8 mouse cellular contexts compared by ENCODE assay signal in genomic region chr7:27164112-27164947, GRCm38 (mm10). TPM values are rescaled to one million over a fixed set of nuclear protein-coding genes. Genes with fewer than 3 reads are reported as not detected.
DNase-seq lines count a peak whose midpoint lies in the region; ATAC-seq and TF ChIP-seq lines count a peak whose summit lies in the region.

No protein-coding gene starts in this region.

- H3K9ac ChIP-seq in ES-Bruce4 (ENCODE audit: low read depth, poor library complexity, severe bottlenecking): peak overlapping the region; percentile 82
- H3K9ac ChIP-seq in embryonic facial prominence, embryonic 15.5 days: peak overlapping the region; percentile 43; the same call in 1 of the 2 replicates
- peak overlapping the region; percentile 31; the same call in 1 of the 2 replicates for H3K9ac ChIP-seq in kidney, embryonic 14.5 days (ENCODE audit: low read depth, low read length)
- H3K9ac ChIP-seq in neural tube, embryonic 13.5 days: peak overlapping the region; percentile 91

- ATAC-seq in embryonic facial prominence, embryonic 15.5 days (ENCODE audit: insufficient number of reproducible peaks, low FRiP score, low TSS enrichment, low read depth): no peak
- ATAC-seq in kidney, embryonic 14.5 days (ENCODE audit: low FRiP score, low TSS enrichment): no peak
- no peak for ATAC-seq in neural tube, embryonic 13.5 days (ENCODE audit: low read depth)
- ATAC-seq in erythroblast, adult 5-6 weeks (replicated peaks; ENCODE audit: low FRiP score, poor library complexity, severe bottlenecking): no peak

- DNase-seq in adrenal gland, adult (ENCODE audit: inconsistent age in 2 of 2, low spot score in 1 of 2): peak; percentile 80 to 89
- DNase-seq in adrenal gland, postnatal 4 days (ENCODE audit: low spot score in 2 of 2): no peak
- no peak for DNase-seq in frontal cortex, postnatal 10 days (ENCODE audit: low spot score in 2 of 2)

- peak overlapping the region; percentile 97 for H3K4me3 ChIP-seq in ES-Bruce4 (ENCODE audit: low read depth, low read length)
- peak overlapping the region; percentile 60 for H3K4me3 ChIP-seq in embryonic facial prominence, embryonic 15.5 days (replicated peaks)
- peak overlapping the region; percentile 2; the same call in 1 of the 2 replicates for H3K4me3 ChIP-seq in kidney, embryonic 14.5 days (ENCODE audit: low read length)
- H3K4me3 ChIP-seq in neural tube, embryonic 13.5 days: peak overlapping the region; percentile 73

- TF ChIP-seq EP300 in ES-Bruce4 (IDR thresholded peaks at IDR 0.05; ENCODE audit: insufficient read depth, low read depth, low read length): no peak

- no peak for TF ChIP-seq POLR2A in ES-Bruce4 (IDR thresholded peaks at IDR 0.05; ENCODE audit: insufficient read depth, low read length)

- H3K27me3 ChIP-seq in ES-Bruce4 (ENCODE audit: control insufficient read depth, insufficient read depth, low read length, poor library complexity, severe bottlenecking): no peaks in the 10 kb centered on the region
- no peaks in the 10 kb centered on the region for H3K27me3 ChIP-seq in embryonic facial prominence, embryonic 15.5 days
- no peaks in the 10 kb centered on the region for H3K27me3 ChIP-seq in kidney, embryonic 14.5 days (ENCODE audit: control insufficient read depth, insufficient read depth, low read length)
- H3K27me3 ChIP-seq in neural tube, embryonic 13.5 days: no peaks in the 10 kb centered on the region

- WGBS in embryonic facial prominence, embryonic 15.5 days: 83% methylated on average over 33 of the region's 33 CpGs
- WGBS in kidney, embryonic 14.5 days: 83% methylated on average over 33 of the region's 33 CpGs
- WGBS in neural tube, embryonic 13.5 days: 81% methylated on average over 33 of the region's 33 CpGs

- no peaks in the 10 kb centered on the region for H3K36me3 ChIP-seq in ES-Bruce4 (ENCODE audit: control insufficient read depth, insufficient read depth, low read length, poor library complexity, severe bottlenecking)
- peaks cover 19% of the 10 kb centered on the region for H3K36me3 ChIP-seq in embryonic facial prominence, embryonic 15.5 days
- H3K36me3 ChIP-seq in kidney, embryonic 14.5 days (ENCODE audit: control insufficient read depth, insufficient read depth, low read length): peaks cover 40% of the 10 kb centered on the region; the same call in 1 of the 2 replicates
- peaks cover 43% of the 10 kb centered on the region for H3K36me3 ChIP-seq in neural tube, embryonic 13.5 days

- peaks cover 2% of the 10 kb centered on the region for H3K4me1 ChIP-seq in ES-Bruce4 (ENCODE audit: control insufficient read depth, insufficient read depth, low read length)
- H3K4me1 ChIP-seq in embryonic facial prominence, embryonic 15.5 days: peaks cover 76% of the 10 kb centered on the region
- H3K4me1 ChIP-seq in kidney, embryonic 14.5 days (ENCODE audit: control insufficient read depth, insufficient read depth, low read length): peaks cover 38% of the 10 kb centered on the region
- peaks cover 73% of the 10 kb centered on the region for H3K4me1 ChIP-seq in neural tube, embryonic 13.5 days (replicated peaks)

- H3K27ac ChIP-seq in ES-Bruce4 (ENCODE audit: insufficient read depth, low read length): no peak overlapping the region
- no peak overlapping the region for H3K27ac ChIP-seq in embryonic facial prominence, embryonic 15.5 days (replicated peaks)
- no peak overlapping the region; the same call in 1 of the 2 replicates for H3K27ac ChIP-seq in kidney, embryonic 14.5 days (ENCODE audit: low read depth, low read length)
- no peak overlapping the region for H3K27ac ChIP-seq in neural tube, embryonic 13.5 days (replicated peaks)

- H3K4me2 ChIP-seq in embryonic facial prominence, embryonic 15.5 days (replicated peaks): peak overlapping the region; percentile 70
- H3K4me2 ChIP-seq in kidney, embryonic 14.5 days (replicated peaks; ENCODE audit: low read depth, low read length): peak overlapping the region; percentile 51
- peak overlapping the region; percentile 75 for H3K4me2 ChIP-seq in neural tube, embryonic 13.5 days

- H3K9me3 ChIP-seq in ES-Bruce4 (replicated peaks; ENCODE audit: control insufficient read depth, insufficient read depth, low read length, poor library complexity, severe bottlenecking): no peaks in the 10 kb centered on the region
- H3K9me3 ChIP-seq in embryonic facial prominence, embryonic 15.5 days (replicated peaks): no peaks in the 10 kb centered on the region
- no peaks in the 10 kb centered on the region for H3K9me3 ChIP-seq in kidney, embryonic 14.5 days (ENCODE audit: control insufficient read depth, low read length)
- H3K9me3 ChIP-seq in neural tube, embryonic 13.5 days: no peaks in the 10 kb centered on the region

- no peak for TF ChIP-seq CTCF in ES-Bruce4 (IDR thresholded peaks at IDR 0.05; ENCODE audit: low read depth, low read length)

RNA-seq across cellular contexts. Expression of gene Egln2, which starts 2.3 kb away (rescaled TPM):
- total RNA-seq in adrenal gland, postnatal 4 days (2021): 100 to 1,000 TPM; 106 to 111 TPM
- 22.2 and 22.3 TPM in 2 replicates for polyA plus RNA-seq in ES-Bruce4 (2011; ENCODE audit: insufficient read depth, insufficient read length, low read depth, missing spikeins)
- 83.0 and 86.7 TPM in 2 replicates for polyA plus RNA-seq in embryonic facial prominence, embryonic 15.5 days (2015; fragmentation: Nextera tagmentation; extraction: Ambion mirVana)
- 33.1 and 37.8 TPM in 2 replicates for polyA plus RNA-seq in kidney, embryonic 14.5 days (2014; fragmentation: Nextera tagmentation; extraction: Ambion mirVana)
- 78.8 and 89.1 TPM in 2 replicates for polyA plus RNA-seq in neural tube, embryonic 13.5 days (2015; fragmentation: Nextera tagmentation; extraction: Ambion mirVana)
- 1.3 and 7.7 TPM in 2 replicates for total RNA-seq in erythroblast, adult 5-6 weeks (2015; ENCODE audit: low replicate concordance)
- 7.6 and 10.0 TPM in 2 replicates for total RNA-seq in erythroblast, adult 5-6 weeks (2017; ENCODE audit: low replicate concordance)

RNA-seq across cellular contexts. Expression of gene Cyp2t4, which starts 10.8 kb away (rescaled TPM):
- total RNA-seq in adrenal gland, postnatal 4 days (2021): not detected
- not detected in 2 replicates for polyA plus RNA-seq in ES-Bruce4 (2011; ENCODE audit: insufficient read depth, insufficient read length, low read depth, missing spikeins)
- polyA plus RNA-seq in embryonic facial prominence, embryonic 15.5 days (2015; fragmentation: Nextera tagmentation; extraction: Ambion mirVana): 2.1 and 4.7 TPM in 2 replicates
- polyA plus RNA-seq in kidney, embryonic 14.5 days (2014; fragmentation: Nextera tagmentation; extraction: Ambion mirVana): not detected in 2 replicates
- polyA plus RNA-seq in neural tube, embryonic 13.5 days (2015; fragmentation: Nextera tagmentation; extraction: Ambion mirVana): 0.21 TPM in 1 of 2 replicates, not detected in the other
- not detected in 2 replicates for total RNA-seq in erythroblast, adult 5-6 weeks (2015; ENCODE audit: low replicate concordance)
- not detected in 2 replicates for total RNA-seq in erythroblast, adult 5-6 weeks (2017; ENCODE audit: low replicate concordance)

RNA-seq across cellular contexts. Expression of gene Rab4b, which starts 14.4 kb away (rescaled TPM):
- 10 to 100 TPM; 53.3 to 60.8 TPM for total RNA-seq in adrenal gland, postnatal 4 days (2021)
- polyA plus RNA-seq in ES-Bruce4 (2011; ENCODE audit: insufficient read depth, insufficient read length, low read depth, missing spikeins): 35.8 and 39.3 TPM in 2 replicates
- polyA plus RNA-seq in embryonic facial prominence, embryonic 15.5 days (2015; fragmentation: Nextera tagmentation; extraction: Ambion mirVana): 72.4 and 73.1 TPM in 2 replicates
- polyA plus RNA-seq in kidney, embryonic 14.5 days (2014; fragmentation: Nextera tagmentation; extraction: Ambion mirVana): 51.5 and 60.2 TPM in 2 replicates
- polyA plus RNA-seq in neural tube, embryonic 13.5 days (2015; fragmentation: Nextera tagmentation; extraction: Ambion mirVana): 114 and 125 TPM in 2 replicates
- total RNA-seq in erythroblast, adult 5-6 weeks (2015; ENCODE audit: low replicate concordance): 11.1 and 18.0 TPM in 2 replicates
- 4.0 and 7.8 TPM in 2 replicates for total RNA-seq in erythroblast, adult 5-6 weeks (2017; ENCODE audit: low replicate concordance)

RNA-seq across cellular contexts. Expression of gene Gm21983, which starts 16.6 kb away (rescaled TPM):
- not detected for total RNA-seq in adrenal gland, postnatal 4 days (2021)
- not detected in 2 replicates for polyA plus RNA-seq in ES-Bruce4 (2011; ENCODE audit: insufficient read depth, insufficient read length, low read depth, missing spikeins)
- polyA plus RNA-seq in embryonic facial prominence, embryonic 15.5 days (2015; fragmentation: Nextera tagmentation; extraction: Ambion mirVana): 1.9 TPM in 1 of 2 replicates, not detected in the other
- not detected in 2 replicates for polyA plus RNA-seq in kidney, embryonic 14.5 days (2014; fragmentation: Nextera tagmentation; extraction: Ambion mirVana)
- polyA plus RNA-seq in neural tube, embryonic 13.5 days (2015; fragmentation: Nextera tagmentation; extraction: Ambion mirVana): 0.35 TPM in 1 of 2 replicates, not detected in the other
- total RNA-seq in erythroblast, adult 5-6 weeks (2015; ENCODE audit: low replicate concordance): not detected in 2 replicates
- total RNA-seq in erythroblast, adult 5-6 weeks (2017; ENCODE audit: low replicate concordance): not detected in 2 replicates

RNA-seq across cellular contexts. Expression of gene Mia, which starts 16.6 kb away (rescaled TPM):
- total RNA-seq in adrenal gland, postnatal 4 days (2021): 1 to 10 TPM in 1 of 2 experiments, under 1 TPM in 1; 0.62 to 2.3 TPM
- polyA plus RNA-seq in ES-Bruce4 (2011; ENCODE audit: insufficient read depth, insufficient read length, low read depth, missing spikeins): 1.0 and 3.1 TPM in 2 replicates
- 37.4 and 53.5 TPM in 2 replicates for polyA plus RNA-seq in embryonic facial prominence, embryonic 15.5 days (2015; fragmentation: Nextera tagmentation; extraction: Ambion mirVana)
- 24.5 and 30.8 TPM in 2 replicates for polyA plus RNA-seq in kidney, embryonic 14.5 days (2014; fragmentation: Nextera tagmentation; extraction: Ambion mirVana)
- 9.7 and 13.9 TPM in 2 replicates for polyA plus RNA-seq in neural tube, embryonic 13.5 days (2015; fragmentation: Nextera tagmentation; extraction: Ambion mirVana)
- total RNA-seq in erythroblast, adult 5-6 weeks (2015; ENCODE audit: low replicate concordance): not detected in 2 replicates
- total RNA-seq in erythroblast, adult 5-6 weeks (2017; ENCODE audit: low replicate concordance): not detected in 2 replicates

Comparison
In these comparisons a context has a peak if more than half of its experiments do, and no peak if none do; other contexts are left out.
1. DNase-seq: peak in adrenal gland, adult (2 of 2); none in adrenal gland, postnatal 4 days (0 of 2) and frontal cortex, postnatal 10 days (0 of 2).
2. H3K4me3 ChIP-seq: peak in every context shown above with its lines; median percentile 97 in ES-Bruce4; 73 in neural tube, embryonic 13.5 days; 60 in embryonic facial prominence, embryonic 15.5 days; 2 in kidney, embryonic 14.5 days.
3. H3K9ac ChIP-seq: peak in every context shown above with its lines; median percentile 91 in neural tube, embryonic 13.5 days; 82 in ES-Bruce4; 43 in embryonic facial prominence, embryonic 15.5 days; 31 in kidney, embryonic 14.5 days.
4. Peak in every context shown above with its lines, with median percentiles within 50 percentile points of each other: H3K4me2 ChIP-seq.